Mouse (Mus musculus) heart, postnatal 10 days (tissue): ENCODE data around the gene Rpn2. TPM values are rescaled to one million over a fixed set of nuclear protein-coding genes. Genes with fewer than 3 reads are reported as not detected.

Experiments used
- DNase-seq, 2 experiments: peaks; one replicate each; pipeline ENCODE4 v3.0.0; 2021
- intact Hi-C: fragments of 180-260 bp; cut with DNase I; formaldehyde crosslinking; loops from one replicate; pipeline ENCODE4 v1.15.1; 2025
- total RNA-seq, 2 experiments: library from RNA; stranded (reverse); gene quantifications; 2 replicates each; pipeline ENCODE4 v1.2.3; 2021

Rpn2 gene
- 100 to 1,000 TPM; 106 to 108 TPM for total RNA-seq

- intact Hi-C loops: loop anchor here (5.0 kb wide), 1 partner anchor 72 kb away; no protein-coding TSS in a partner anchor
- peak; percentile 98 for DNase-seq
These were observed at the start of gene Rpn2 for GRCm38 (mm10) chr2:157278717-157279415. Rpn2 (plus strand) TSS chr2:157279017.

- intact Hi-C loops: no loop called here
- DNase-seq: no peak
These were observed 42.9 kb upstream of the Rpn2 start for GRCm38 (mm10) chr2:157235946-157236345.

GRCm38 (mm10) chr2:157245001-157245400 lies 33.8 kb upstream of the Rpn2 start:
- intact Hi-C loops: loop anchor here (5.0 kb wide), 1 partner anchor 662 kb away; no protein-coding TSS in a partner anchor
- DNase-seq: no peak

GRCm38 (mm10) chr2:157245603-157246002 lies 33.2 kb upstream of the Rpn2 start:
- DNase-seq: no peak
- intact Hi-C loops: loop anchor here (5.0 kb wide), 1 partner anchor 662 kb away; no protein-coding TSS in a partner anchor

- intact Hi-C loops: loop anchor here (5.0 kb wide), 1 partner anchor 659 kb away; no protein-coding TSS in a partner anchor
- no peak for DNase-seq
These were observed 30.7 kb upstream of the Rpn2 start for GRCm38 (mm10) chr2:157248111-157248510.

- DNase-seq: peak; percentile 49 to 70
- intact Hi-C loops: no loop called here
These were observed 19.1 kb upstream of the Rpn2 start for GRCm38 (mm10) chr2:157259720-157260119.

GRCm38 (mm10) chr2:157261930-157262329 lies 16.9 kb upstream of the Rpn2 start:
- intact Hi-C loops: no loop called here
- DNase-seq: no peak

- no peak for DNase-seq
- intact Hi-C loops: no loop called here
These were observed 16.3 kb upstream of the Rpn2 start for GRCm38 (mm10) chr2:157262506-157262905.

GRCm38 (mm10) chr2:157263101-157263500 lies 15.7 kb upstream of the Rpn2 start:
- intact Hi-C loops: no loop called here
- DNase-seq: peak; percentile 9 to 18

- intact Hi-C loops: no loop called here
- no peak for DNase-seq
These were observed 15.0 kb upstream of the Rpn2 start for GRCm38 (mm10) chr2:157263832-157264231.

- intact Hi-C loops: loop anchor here (5.0 kb wide), 1 partner anchor 72 kb away; no protein-coding TSS in a partner anchor
- DNase-seq: no peak
These were observed 591 bp downstream of the Rpn2 start, which contains the start of gene Mroh8 for GRCm38 (mm10) chr2:157279416-157279800. Mroh8 (minus strand) TSS chr2:157279549.

GRCm38 (mm10) chr2:157283321-157283720 lies 4.5 kb downstream of the Rpn2 start:
- intact Hi-C loops: no loop called here
- no peak for DNase-seq

GRCm38 (mm10) chr2:157287542-157287941 lies 8.7 kb downstream of the Rpn2 start:
- peak; percentile 41 to 68 for DNase-seq
- intact Hi-C loops: no loop called here

GRCm38 (mm10) chr2:157288996-157289395 lies 10.2 kb downstream of the Rpn2 start:
- no peak for DNase-seq
- intact Hi-C loops: no loop called here

GRCm38 (mm10) chr2:157292093-157292492 lies 13.3 kb downstream of the Rpn2 start:
- DNase-seq: peak; percentile 68 to 87
- intact Hi-C loops: loop anchor here (1.0 to 5.0 kb wide), 3 partner anchors 45 to 279 kb away; partner anchors contain the start of gene Blcap

GRCm38 (mm10) chr2:157296105-157296689 lies 17.4 kb downstream of the Rpn2 start:
- intact Hi-C loops: no loop called here
- DNase-seq: no peak

GRCm38 (mm10) chr2:157300051-157300450 lies 21.2 kb downstream of the Rpn2 start:
- intact Hi-C loops: no loop called here
- DNase-seq: no peak

GRCm38 (mm10) chr2:157303096-157303495 lies 24.3 kb downstream of the Rpn2 start:
- intact Hi-C loops: no loop called here
- DNase-seq: no peak

- DNase-seq: no peak
- intact Hi-C loops: no loop called here
These were observed 27.5 kb downstream of the Rpn2 start for GRCm38 (mm10) chr2:157306091-157307032.

GRCm38 (mm10) chr2:157307715-157308265 lies 29.0 kb downstream of the Rpn2 start:
- peak; percentile 19 to 33 for DNase-seq
- intact Hi-C loops: no loop called here
